Mouse (Mus musculus) adrenal gland, postnatal 25 days (tissue): ENCODE measurements around the gene Ctnnbl1. TPM values are rescaled to one million over a fixed set of nuclear protein-coding genes. Genes with fewer than 3 reads are reported as not detected.

Experiments used
- DNase-seq: peaks from one replicate; pipeline ENCODE4 v3.0.0; 2021; ENCODE audit warnings: mixed read lengths
- total RNA-seq: library from RNA; stranded (reverse); gene quantifications from 2 replicates; pipeline ENCODE4 v1.2.3, GENCODE M21; 2021

Gene Ctnnbl1
- total RNA-seq, 1 experiment from 2014 or later: 20.8 TPM

DNA sequence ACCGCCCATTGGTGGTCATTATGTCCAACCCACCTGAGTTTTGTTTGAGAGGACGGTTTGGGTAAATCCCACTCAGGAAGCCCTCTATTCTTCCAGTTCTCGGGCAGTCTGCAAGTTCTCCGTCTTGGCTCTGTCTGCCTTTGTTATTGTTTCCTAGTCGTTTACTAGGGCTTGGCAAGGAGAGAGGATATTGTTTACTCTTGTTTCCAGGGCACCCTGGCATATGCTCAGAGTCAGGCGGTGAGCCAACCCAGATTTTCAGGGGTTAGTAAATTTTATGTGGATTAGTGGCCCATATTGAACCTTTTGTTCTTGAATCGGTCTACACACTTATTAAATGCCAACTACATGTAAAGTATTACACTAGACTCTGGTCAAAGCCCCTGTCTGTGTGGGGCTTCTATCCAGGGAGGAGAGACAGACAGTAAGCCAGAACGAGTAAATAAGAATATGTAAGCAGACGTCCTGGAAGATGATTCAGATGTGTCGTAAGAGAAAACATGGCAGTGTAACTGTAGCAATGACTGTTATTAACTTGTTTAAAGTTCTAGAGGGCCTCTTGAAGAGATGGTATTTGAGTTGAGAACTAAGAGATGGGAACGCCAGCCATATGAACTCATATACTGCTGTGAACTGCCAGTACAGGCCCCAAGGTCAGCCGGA is 13.9 kb downstream of the Ctnnbl1 start:
- DNase-seq: no peak

DNA sequence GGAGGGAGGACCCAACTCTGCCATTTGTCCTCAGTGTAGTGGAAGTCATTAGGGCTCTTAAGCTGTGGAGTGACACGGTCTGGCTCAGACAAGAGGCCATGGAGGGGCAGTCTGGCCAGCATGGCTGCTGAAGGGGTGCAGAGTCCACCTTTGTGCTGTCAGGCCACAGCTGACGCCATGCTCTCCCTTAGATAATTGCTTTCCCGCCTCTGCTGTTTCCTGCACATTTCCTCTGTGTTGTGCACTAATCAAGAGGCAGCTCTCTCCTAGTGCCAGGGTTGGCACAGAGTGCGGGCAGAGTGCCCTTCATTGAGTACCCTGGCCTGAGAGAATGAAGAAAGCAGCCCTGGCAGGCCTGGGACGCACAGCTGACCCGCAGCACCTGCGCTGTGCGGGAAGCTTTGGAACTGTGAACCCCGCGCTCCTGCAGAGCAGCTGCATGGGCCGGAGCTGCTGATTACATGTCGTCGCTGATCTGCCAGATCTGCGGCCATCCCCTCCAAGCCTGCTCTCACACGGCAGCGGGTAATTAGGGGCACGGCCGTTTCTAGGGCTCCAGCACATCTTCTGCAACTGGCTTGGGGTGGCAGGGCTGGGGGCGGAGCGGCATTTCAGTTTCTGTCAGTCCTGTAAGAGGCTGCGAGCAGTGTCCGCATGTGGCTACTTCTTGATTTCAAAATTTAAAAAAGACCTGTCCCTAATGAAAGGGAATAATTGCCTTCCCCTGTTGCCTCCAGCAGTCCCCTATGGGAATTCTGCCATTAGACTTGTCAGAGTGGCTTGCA is 14.6 kb downstream of the Ctnnbl1 start:
- DNase-seq: peak; percentile 50

DNA sequence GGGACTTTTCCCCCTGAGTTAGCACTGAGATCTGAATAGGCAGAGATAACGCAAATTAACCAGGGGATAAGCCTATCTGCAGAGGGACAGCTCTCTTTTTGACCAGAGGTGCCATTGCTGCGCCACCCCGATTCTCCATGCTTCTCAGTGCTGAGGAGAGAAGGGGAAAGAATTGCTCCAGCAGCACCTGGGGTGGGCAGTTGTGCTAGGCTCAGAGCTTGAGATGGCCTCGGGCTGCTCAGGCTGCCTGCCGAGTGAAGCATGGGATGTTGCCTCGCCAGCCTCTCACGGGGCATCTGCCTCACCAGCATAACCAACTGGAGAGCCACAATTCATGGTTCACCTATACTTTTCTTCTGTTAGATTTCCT is 15.2 kb downstream of the Ctnnbl1 start:
- no peak for DNase-seq

DNA sequence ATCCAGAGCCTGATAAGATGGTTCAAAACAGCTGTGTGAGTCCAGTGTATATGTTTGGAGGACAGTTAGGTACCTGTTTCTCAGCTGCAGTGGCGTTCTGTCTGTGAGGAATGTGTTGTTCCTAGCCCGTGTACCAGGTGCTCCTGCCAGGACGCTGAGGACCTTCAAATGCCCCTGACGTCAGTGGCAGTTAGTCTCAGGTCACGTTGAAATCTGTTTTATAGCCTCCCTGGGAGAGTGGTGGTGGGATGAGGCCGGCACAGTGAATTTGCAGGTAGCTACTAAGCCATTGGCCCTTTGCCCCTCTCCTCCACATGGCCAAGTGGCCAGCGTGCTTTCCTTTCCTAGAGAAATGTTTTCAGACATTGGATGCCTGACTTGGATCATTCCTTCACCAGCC is 18.6 kb downstream of the Ctnnbl1 start:
- DNase-seq: no peak

DNA sequence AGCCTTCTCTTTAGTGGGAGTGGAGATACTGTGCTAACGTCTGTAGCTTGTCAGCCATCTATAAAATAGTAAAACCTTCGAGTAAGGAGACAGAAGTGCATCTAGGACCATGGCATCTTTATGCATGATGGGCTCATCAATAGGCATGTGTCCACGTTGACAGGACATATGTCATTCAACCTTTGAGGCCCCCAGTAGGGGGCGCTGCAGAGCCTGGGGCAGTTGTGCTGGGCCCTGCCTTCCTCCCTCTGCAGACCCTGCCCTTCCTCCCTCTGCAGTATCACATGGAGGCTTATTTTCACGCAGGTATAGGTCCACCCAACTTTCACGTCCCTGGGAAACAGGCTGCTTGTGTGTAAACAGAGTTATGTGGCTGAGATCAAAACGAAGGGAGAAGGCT is 19.0 kb downstream of the Ctnnbl1 start:
- DNase-seq: no peak

DNA sequence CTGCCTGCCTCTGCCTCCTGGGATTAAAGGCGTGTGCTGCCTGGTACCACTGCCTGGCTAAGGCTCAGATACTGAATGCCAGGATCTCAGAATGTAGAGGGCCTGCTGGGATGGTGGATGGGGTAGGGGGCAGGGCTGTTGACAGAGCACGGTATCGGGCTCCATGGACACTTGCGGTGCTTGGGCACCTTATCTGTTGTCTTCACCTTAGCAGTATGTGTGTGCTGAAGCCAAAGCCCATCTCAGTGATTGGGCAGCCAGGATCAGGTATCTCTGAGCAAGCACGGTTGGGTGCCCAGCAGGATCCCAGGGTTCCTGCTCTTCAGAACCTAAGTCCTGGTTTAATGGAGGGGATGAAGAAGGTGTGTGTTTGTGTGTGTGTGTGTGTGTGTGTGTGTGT is 21.2 kb downstream of the Ctnnbl1 start:
- DNase-seq: no peak

DNA sequence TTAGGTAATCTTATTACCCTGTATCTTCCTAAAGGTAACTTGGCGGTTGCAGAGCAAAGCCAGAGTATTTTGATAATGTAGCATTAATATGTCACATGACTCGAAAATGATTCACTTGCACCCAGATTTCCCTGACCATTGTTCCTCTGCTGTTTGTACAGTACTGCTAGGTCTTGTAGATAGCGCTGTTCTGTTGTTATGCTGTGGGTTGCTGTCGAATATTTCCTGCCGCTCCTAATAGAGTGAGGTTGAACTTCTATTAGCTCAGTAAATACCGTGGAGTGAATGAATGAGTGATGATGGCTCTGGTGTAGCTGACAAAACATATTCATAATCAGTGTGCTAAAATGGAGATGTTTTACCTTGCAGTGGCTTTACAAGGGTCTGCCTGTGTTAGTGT is 22.5 kb downstream of the Ctnnbl1 start:
- DNase-seq: no peak

DNA sequence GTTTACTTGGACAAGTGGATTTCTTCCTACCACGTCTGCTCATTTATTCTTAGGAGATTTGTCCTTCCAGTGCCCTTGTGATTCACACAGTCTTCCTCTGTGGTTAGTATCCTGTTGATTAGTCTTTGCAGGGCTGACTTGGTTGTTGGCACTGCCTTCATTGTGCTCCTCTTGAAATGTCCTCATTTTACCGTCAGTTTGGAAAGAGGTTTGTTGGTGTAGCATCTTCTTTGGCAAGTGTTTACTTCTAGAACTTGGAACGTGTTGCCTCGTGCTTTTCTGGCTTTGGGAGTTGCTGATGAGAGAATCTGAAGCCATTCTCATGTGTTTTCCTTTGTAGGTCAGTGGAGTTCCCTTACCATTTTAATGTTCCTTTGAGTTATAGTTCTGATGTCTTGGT is 25.7 kb downstream of the Ctnnbl1 start:
- DNase-seq: no peak

DNA sequence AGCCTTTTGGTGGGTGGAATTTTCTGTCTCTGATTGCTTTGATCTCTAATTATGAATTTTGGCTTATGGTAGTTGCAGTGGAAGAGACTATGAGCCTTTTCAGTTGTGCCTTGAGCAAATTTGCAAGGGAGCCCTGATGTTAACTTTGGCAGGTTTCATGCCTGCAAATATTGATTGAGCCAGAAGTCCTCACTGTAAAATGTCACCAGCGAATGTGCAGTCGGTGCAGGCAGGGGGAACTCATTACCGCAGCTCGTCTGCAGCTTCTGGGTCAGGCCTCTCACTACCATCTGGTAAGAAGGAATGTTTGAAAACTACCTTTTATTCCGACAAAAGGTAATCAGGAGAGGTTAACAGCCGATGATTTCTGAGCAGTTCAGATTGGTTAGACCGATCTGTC is 29.4 kb downstream of the Ctnnbl1 start:
- no peak for DNase-seq

DNA sequence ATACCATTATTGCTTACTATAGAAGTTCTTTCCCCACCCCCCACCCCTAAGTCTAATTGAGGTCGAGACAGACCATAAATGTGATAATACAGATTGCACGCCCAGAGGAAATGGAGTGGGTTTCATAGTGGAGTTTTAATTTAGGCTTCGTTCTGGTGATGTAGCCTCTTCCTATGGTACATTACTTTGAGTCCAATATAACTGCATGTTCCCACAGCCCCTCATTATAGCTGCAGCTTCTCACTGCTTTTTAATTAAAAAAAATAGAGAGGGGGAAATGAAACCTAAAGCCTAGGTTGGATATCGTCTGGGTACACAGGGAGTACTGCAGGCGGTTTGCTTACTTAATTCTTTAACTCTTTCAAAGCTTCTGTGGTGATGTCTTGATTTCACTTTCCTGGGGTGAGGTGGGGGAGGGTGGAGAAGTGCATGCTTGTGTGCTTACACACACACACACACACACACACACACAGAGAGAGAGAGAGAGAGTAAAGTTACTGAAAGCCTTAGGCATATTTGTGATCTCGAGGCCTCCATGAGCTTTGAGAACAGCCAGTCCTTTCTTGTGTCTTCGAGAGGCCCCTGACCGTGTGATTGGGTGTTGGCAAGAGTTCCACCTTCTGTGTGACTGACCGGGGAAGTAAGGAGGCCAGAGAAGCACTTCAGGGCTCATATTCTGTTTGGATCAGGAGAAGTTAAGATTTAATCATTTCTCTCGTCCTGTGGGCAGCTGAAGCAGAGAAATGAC is 31.7 kb downstream of the Ctnnbl1 start:
- no peak for DNase-seq

DNA sequence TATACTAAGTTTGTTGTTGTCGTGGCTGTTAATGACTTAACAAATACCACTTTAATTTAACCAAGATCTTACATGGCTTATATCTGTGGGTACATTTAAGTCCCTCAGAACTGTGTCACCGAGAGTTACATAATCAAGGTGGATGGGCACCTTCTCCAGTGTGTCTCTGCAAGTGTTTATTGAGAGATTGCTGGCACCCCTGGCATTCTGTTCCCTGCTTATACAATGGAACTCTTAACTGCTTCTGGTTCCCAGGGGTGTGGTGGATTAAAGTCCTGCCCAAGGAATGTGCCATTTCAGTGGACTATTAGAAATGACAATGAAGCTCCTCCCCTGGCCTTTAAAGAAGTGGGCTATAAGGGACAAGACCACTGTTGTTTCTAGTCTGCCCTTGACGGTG is 33.6 kb downstream of the Ctnnbl1 start:
- DNase-seq: no peak

DNA sequence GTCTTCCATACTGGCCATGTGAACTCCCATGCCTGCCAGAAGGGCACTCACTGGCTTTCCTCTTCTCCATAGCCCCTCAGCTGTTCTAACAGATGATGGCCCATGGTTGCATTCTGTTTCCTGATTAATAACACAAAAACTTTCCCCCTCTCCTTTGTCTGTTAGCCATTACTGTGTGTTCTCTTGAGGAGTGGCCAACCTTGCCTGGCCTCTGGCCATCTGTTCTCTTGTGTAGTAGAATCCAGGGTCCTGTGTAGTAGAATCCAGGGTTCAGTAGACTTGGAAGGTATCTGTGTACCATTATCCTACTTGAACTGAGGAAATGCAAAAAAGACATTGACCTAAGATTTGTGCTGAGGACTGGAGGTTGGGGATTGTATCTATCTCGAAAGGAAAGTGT is 36.5 kb downstream of the Ctnnbl1 start:
- no peak for DNase-seq

DNA sequence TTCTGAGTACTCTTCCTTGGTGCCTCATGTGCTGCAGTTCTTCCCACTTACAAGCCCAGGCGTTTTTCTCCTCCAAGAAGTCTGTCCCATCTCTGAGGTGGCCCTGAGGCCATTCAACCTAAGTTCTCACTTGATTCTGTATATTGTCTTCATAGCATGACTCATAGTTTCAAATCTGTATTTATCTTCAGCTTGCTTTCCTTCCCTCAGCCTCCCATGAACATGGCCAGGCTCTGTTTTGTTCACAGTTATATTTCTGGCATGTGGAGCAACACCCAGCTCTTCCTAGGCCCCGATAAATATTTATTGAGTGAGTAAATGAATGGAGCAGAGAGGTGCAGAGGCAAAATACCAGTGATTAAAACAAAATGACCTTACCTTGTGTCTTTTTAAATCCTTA is 38.8 kb downstream of the Ctnnbl1 start:
- DNase-seq: no peak

DNA sequence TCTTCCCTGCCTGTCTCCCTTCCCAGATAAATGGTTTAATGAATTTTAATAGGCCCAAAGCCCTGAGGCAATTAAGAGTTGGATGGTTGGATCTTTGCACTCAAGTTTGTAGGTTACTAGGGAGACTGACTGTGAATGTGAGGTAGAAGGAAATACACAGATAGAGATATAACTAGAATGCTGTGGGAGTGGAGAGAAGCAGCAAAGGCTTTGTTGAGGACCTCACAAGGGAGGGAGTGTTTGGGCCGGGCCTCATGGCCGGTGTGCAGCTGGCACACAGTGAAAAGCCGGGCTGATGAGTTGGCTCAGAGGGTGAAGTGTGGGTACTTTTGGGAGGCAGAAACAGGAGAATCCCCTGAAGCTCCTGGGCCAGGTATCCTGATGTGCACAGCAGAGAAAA is 43.8 kb downstream of the Ctnnbl1 start:
- no peak for DNase-seq

DNA sequence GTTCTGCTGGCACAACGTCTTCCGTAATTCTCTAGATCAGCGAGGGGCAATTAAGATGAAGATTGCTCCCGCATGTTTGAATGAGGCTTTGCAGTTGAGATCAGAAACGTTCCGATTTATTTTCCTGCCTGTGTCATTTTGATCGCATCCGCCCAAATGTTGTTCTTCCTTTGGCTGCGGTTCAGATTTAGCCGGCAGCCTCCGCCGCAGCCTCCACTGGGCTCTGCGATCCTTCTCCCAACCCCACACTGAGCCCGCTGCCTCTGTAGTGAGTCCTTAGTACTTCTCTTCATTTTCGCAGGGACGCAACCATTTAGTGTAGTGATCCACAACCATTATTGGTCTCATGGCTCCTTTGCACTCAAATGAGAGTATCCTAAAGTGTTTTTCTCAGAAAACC is 46.0 kb downstream of the Ctnnbl1 start:
- DNase-seq: no peak

DNA sequence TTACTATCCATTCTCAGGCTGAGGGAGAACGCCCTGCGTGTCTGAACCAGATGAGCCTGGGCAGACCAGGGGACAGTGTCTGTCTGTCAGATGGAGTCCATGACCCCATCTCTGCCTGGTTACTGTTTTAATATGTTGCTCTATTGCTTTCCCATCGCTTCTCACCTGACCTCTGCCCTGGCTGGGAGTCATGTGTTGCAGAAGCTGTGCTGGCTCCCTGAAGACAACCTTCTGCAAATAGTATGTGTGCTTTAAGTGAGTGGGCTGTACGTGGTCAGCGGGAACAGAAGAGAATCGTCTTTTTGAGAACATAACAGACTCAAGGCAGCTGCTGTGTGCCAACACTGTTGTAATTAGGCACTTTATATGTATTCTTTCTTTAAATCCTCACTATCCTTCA is 47.0 kb downstream of the Ctnnbl1 start:
- no peak for DNase-seq

DNA sequence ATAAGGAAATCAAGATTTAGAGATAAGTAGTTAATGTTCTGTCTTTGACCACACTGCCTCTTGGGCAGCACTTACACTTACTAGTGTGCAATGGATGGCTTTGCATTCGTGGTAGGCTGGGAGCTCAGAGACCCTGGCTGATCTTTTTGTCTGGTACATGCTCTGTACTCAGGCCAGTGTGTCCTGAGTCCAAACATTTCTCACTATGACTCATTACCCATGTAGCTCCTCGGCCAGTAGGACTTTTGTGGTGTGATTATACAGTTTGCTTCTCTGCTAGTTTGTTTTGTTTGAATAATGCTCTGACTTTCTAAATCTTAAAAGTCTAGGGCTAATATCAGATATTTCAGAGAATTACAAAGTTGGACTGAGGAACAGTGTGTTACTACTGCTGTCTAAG is 47.4 kb downstream of the Ctnnbl1 start:
- no peak for DNase-seq

DNA sequence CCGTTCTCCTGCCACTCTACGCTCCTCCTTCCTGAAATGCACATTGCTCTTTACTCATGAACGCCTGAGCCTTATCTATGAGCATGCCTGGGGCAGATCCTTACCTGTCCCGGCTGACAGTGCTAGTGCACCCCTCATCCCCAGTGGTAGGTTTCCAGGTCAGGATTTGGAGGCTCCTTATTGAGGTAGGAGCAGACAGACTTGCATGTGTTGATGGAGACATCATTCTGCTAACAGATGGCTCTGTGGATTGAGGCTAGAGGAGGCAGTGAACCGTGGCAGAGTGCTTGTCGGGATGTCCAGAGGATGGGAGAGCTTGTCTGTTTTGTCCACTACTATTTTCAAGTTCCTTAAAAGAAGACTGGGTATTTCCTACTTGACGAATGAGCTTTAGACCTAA is 52.0 kb downstream of the Ctnnbl1 start:
- DNase-seq: no peak

DNA sequence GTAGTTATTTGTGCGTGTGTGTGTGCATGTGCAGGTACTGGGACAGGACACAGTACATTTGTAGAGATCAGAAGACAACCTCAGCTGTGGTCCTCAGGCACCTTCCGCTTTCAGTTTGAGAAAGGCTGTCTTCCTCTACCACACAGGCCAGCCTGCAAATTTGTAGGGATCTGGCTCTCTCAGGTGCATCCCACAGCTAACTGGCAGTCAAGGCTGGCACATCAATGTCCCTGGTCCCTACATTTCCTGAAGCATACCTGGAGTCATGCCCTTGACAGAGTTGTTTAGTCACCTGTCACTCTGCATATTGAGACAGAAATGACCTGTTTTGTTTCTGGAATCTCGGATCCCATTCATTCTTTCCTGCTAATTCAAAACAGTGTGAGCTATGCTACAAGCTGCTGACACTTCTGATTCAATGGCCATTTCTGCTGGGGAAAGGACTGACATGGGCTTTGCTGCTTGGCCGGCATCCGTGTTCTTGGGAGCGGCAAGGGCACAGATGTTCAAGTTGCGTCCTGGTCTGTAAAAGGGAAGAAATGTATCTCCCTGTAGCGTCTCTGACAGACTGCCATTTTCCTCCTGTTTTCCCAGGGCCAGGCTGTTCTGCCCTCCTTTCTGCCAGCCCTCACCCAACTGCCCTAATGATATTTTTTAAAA is 53.8 kb downstream of the Ctnnbl1 start:
- no peak for DNase-seq

DNA sequence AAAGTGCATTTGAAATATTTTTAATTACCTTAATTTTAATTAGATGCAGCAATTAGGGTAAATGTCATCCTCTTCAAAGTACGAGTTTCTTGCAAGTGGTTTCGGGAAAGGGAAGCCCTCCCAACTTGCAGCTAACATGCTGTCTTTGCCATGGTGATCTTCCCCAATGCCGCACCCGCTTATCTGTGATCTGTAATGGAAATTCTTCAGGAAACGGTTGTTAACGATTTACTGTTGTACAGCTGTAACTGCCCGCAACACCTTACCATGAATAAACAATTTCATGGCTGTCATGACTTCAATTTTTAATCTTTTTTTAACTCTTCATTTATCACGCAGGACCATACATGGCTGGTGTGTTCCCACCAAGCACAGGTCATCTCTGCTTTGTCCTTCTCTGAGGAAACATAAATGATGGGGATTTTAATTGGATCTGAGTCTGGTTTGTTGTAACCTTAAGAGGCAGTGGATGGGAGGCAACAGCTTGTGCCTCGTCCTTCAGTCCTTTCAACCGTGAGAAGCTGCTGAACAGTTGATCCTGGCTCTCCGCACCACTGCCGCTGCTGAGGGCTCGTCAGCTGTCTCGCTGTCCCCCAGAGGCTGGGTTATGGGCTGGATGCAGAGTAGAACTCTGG is 54.4 kb downstream of the Ctnnbl1 start:
- no peak for DNase-seq

DNA sequence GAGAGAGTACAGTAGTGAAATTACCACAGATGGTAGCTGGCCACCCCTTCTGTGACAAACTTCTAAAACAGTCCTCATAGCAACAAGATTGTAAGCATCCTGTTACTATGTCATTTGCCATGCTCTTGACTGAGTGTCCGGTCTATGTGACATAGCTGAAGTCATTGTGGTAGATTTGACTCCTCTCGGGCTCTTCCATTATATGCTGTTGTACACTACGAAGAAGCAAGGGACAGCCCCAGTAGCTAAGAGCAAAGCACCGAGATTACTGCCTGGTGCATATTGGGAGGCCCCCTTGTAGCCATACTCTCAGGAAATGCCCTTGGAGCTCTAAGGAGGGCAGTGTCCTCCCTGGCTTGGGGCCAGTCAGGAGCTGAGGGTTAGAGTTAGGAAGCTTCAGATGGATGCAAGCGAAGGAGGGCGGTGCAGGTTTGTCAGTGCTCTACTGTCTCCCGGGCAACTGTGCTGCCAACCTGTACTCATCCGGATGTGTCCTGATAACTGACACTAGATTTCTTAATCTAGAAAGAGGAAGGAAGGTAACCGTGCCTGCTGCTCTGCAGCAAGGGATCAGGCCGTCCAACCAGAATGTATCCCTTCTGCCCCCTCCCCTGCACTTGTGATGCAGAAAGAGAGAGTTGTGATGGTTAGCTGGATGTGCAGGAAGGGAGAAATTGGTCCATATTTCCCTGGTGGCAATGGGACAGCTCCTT is 55.8 kb downstream of the Ctnnbl1 start:
- DNase-seq: no peak

DNA sequence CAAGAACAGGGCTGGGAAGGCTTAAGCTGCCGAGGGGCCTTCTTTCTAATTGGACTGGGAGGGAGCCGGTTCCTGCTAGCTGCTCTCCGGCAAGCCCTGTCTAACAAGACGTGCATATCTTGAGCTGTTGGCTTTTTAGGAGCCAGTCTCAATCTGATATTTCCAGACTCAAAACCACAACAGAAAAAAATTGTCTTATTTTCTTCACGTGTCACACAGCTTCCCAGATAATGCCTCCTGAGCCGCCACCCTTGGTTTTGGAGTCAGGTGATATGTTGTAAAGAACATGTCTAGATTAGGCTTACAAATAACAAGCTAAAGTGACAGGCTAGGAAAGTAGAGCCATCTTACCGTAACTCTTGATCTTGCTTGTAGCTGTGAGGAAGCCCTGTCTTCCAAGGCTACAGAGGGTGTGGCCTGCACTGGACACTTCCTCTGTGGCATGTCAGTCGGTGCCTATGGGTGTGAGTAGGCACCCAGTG is 56.7 kb downstream of the Ctnnbl1 start:
- DNase-seq: no peak
